Mouse (Mus musculus) heart, adult 2 months (tissue): ENCODE measurements around the gene Tbr1.

Experiments used
- CTCF ChIP-seq: fragments of 200-600 bp; IDR thresholded peaks from 2 replicates; pipeline ENCODE4 v1.8.1; 2022; ENCODE audit warnings: antibody characterized with exemption, mild to moderate bottlenecking, moderate library complexity
- EP300 ChIP-seq: fragments of 200-500 bp; IDR thresholded peaks from 2 replicates; pipeline ENCODE4 v1.6.1; 2011; ENCODE audit warnings: low read depth, low read length, control low read depth; ENCODE audit not compliant: insufficient read depth
- POLR2A ChIP-seq: fragments of 200-500 bp; IDR thresholded peaks from 2 replicates; pipeline ENCODE4 v1.6.1; 2011; ENCODE audit warnings: mild to moderate bottlenecking, low read depth, low read length, control low read depth; ENCODE audit not compliant: insufficient read depth

DNA sequence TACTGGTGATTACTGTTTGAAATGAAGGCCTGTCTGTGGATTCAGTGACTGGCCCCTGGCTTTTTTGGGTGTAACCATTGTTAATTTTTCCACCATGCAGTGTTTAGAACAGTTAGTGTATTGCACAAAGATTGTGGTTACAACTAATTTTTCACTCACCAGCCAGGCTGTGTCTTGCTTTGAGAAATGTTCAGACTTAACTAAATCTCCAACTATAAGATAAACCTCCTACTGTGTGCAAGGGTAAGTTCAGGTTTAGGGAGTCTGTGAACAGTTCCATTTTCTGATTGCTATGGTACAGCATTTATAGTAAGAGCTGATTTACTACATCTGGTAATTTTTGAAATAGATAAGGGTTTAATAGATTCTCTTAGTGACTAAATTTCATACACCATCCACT, 21.9 kb upstream of the Tbr1 start:
- TF ChIP-seq CTCF: no peak
- no peak for TF ChIP-seq EP300
- TF ChIP-seq POLR2A: no peak
